Comparison of ENCODE assay signal across 10 mouse cellular contexts in the genomic region with DNA sequence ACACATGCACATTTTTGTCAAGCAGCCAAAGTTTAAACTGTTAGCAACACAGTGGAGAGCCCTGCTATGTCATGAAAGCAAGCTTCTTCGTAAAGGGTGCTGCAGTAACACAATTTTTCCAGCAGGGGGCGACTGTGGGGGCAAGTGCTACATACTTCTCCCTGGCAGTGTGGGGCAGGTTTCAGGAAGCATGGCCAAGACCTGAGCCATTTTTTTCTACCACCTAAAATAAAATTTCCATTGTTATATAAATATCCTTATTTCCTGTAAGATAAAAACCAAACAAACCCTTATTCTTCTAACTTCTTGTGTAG.
A peak's percentile ranks its signal among the peaks of the same experiment; 100 is the strongest.
DNase-seq lines count a peak whose midpoint lies in the region; TF ChIP-seq lines count a peak whose summit lies in the region.
"Had no signal": no experiment of that assay in that cellular context is flagged by ENCODE, and none has a peak within 500 bp of the region (broad histone marks: within the 10 kb centered on the region; RNA-seq: fewer than 3 reads in every experiment).

No protein-coding gene starts in this region.

- H3K4me1 ChIP-seq in embryonic facial prominence, embryonic 10.5 days = peaks cover 36% of the 10 kb centered on the region
- H3K4me1 ChIP-seq: heart, embryonic 15.5 days; midbrain, embryonic 12.5 days had no signal

- intact Hi-C loops in left cerebral cortex, adult 2 months (cut with DNase I) = no loop called here

- peak; percentile 78 for TF ChIP-seq CTCF in left cerebral cortex, adult 2 months (IDR thresholded peaks at IDR 0.05)

- H3K27me3 ChIP-seq in embryonic facial prominence, embryonic 10.5 days (replicated peaks; ENCODE audit: low read depth, poor library complexity, severe bottlenecking) = no peaks in the 10 kb centered on the region
- H3K27me3 ChIP-seq: heart, embryonic 15.5 days; midbrain, embryonic 12.5 days had no signal

- peak; percentile 49 for DNase-seq in adrenal gland, postnatal 10 days
- no peak for DNase-seq in adrenal gland, postnatal 4 days (ENCODE audit: low spot score in 2 of 2)
- no peak for DNase-seq in left cerebral cortex, adult 2 months (ENCODE audit: extremely low spot score in 1 of 2, low spot score in 2 of 2)
- DNase-seq in left cerebral cortex, adult 9 months (ENCODE audit: low spot score in 2 of 2) = no peak
- peak; percentile 28 for DNase-seq in embryonic facial prominence, embryonic 10.5 days (ENCODE audit: low spot score)
- peak; percentile 67 for DNase-seq in naive thymus-derived CD4-positive, alpha-beta T cell, adult 2 months (ENCODE audit: low read depth)
- DNase-seq in frontal cortex, postnatal 36 days (ENCODE audit: low spot score in 2 of 2) = no peak
- DNase-seq in right cerebral cortex, postnatal 14 days = no peak

- no peaks in the 10 kb centered on the region for H3K9me3 ChIP-seq in embryonic facial prominence, embryonic 10.5 days
- H3K9me3 ChIP-seq: heart, embryonic 15.5 days; midbrain, embryonic 12.5 days had no signal

- H3K4me3 ChIP-seq in left cerebral cortex, adult 2 months = no peak overlapping the region
- no peak overlapping the region for H3K4me3 ChIP-seq in embryonic facial prominence, embryonic 10.5 days
- H3K4me3 ChIP-seq: heart, embryonic 15.5 days; midbrain, embryonic 12.5 days had no signal

- no peak overlapping the region for H3K27ac ChIP-seq in left cerebral cortex, adult 2 months
- no peak overlapping the region for H3K27ac ChIP-seq in embryonic facial prominence, embryonic 10.5 days (replicated peaks)
- H3K27ac ChIP-seq: heart, embryonic 15.5 days; midbrain, embryonic 12.5 days had no signal

- H3K36me3 ChIP-seq in embryonic facial prominence, embryonic 10.5 days (replicated peaks) = no peaks in the 10 kb centered on the region
- H3K36me3 ChIP-seq: heart, embryonic 15.5 days; midbrain, embryonic 12.5 days had no signal

- WGBS in embryonic facial prominence, embryonic 10.5 days = 49% methylated on average over 2 of the region's 2 CpGs

Comparison
In these comparisons a context has a peak if more than half of its experiments do, and no peak if none do; other contexts are left out.
1. DNase-seq: peak in adrenal gland, postnatal 10 days (single experiment), embryonic facial prominence, embryonic 10.5 days (single experiment) and naive thymus-derived CD4-positive, alpha-beta T cell, adult 2 months (single experiment); none in adrenal gland, postnatal 4 days (0 of 2), left cerebral cortex, adult 2 months (0 of 2), left cerebral cortex, adult 9 months (0 of 2), frontal cortex, postnatal 36 days (0 of 2) and right cerebral cortex, postnatal 14 days (single experiment).